Mouse (Mus musculus): ENCODE results near the gene Mob3b. TPM values are rescaled to one million over a fixed set of nuclear protein-coding genes. Genes with fewer than 3 reads are reported as not detected.

Gene Mob3b
- polyA plus RNA-seq, 1 experiment: 6.5 TPM

GRCm38 (mm10) chr4:35143472-35144102, 13.7 kb downstream of the Mob3b start:
- Histone ChIP-seq H3K9ac (ENCODE audit: low read depth, poor library complexity, severe bottlenecking) (no peak overlapping the region), H3K36me3 (ENCODE audit: control insufficient read depth, insufficient read depth, low read length, poor library complexity, severe bottlenecking) (no peaks in the 10 kb centered on the region), H3K4me3 (ENCODE audit: low read depth, low read length) (no peak overlapping the region), H3K27me3 (ENCODE audit: control insufficient read depth, insufficient read depth, low read length, poor library complexity, severe bottlenecking) (no peaks in the 10 kb centered on the region), H3K4me1 (ENCODE audit: control insufficient read depth, insufficient read depth, low read length) (no peaks in the 10 kb centered on the region), H3K27ac (ENCODE audit: insufficient read depth, low read length) (no peak overlapping the region), H3K9me3 (replicated peaks; ENCODE audit: control insufficient read depth, insufficient read depth, low read length, poor library complexity, severe bottlenecking) (no peaks in the 10 kb centered on the region)
- TF ChIP-seq POLR2A (IDR thresholded peaks at IDR 0.05; ENCODE audit: insufficient read depth, low read length): no peak
- TF ChIP-seq CTCF (IDR thresholded peaks at IDR 0.05; ENCODE audit: low read depth, low read length): no peak
- TF ChIP-seq EP300 (IDR thresholded peaks at IDR 0.05; ENCODE audit: insufficient read depth, low read depth, low read length): no peak

GRCm38 (mm10) chr4:35140317-35140716, 17.0 kb downstream of the Mob3b start:
- H3K4me3 ChIP-seq (ENCODE audit: low read depth, low read length): no peak overlapping the region
- TF ChIP-seq EP300 (IDR thresholded peaks at IDR 0.05; ENCODE audit: insufficient read depth, low read depth, low read length): no peak
- no peak for TF ChIP-seq CTCF (IDR thresholded peaks at IDR 0.05; ENCODE audit: low read depth, low read length)
- H3K27me3 ChIP-seq (ENCODE audit: control insufficient read depth, insufficient read depth, low read length, poor library complexity, severe bottlenecking): no peaks in the 10 kb centered on the region
- no peak overlapping the region for H3K27ac ChIP-seq (ENCODE audit: insufficient read depth, low read length)
- H3K4me1 ChIP-seq (ENCODE audit: control insufficient read depth, insufficient read depth, low read length): peaks cover 8% of the 10 kb centered on the region
- H3K9ac ChIP-seq (ENCODE audit: low read depth, poor library complexity, severe bottlenecking): no peak overlapping the region
- no peaks in the 10 kb centered on the region for H3K36me3 ChIP-seq (ENCODE audit: control insufficient read depth, insufficient read depth, low read length, poor library complexity, severe bottlenecking)
- no peaks in the 10 kb centered on the region for H3K9me3 ChIP-seq (replicated peaks; ENCODE audit: control insufficient read depth, insufficient read depth, low read length, poor library complexity, severe bottlenecking)

- H3K36me3 ChIP-seq (ENCODE audit: control insufficient read depth, insufficient read depth, low read length, poor library complexity, severe bottlenecking): no peaks in the 10 kb centered on the region
- H3K4me3 ChIP-seq (ENCODE audit: low read depth, low read length): peak overlapping the region; percentile 10
- no peaks in the 10 kb centered on the region for H3K9me3 ChIP-seq (replicated peaks; ENCODE audit: control insufficient read depth, insufficient read depth, low read length, poor library complexity, severe bottlenecking)
- no peak for TF ChIP-seq POLR2A (IDR thresholded peaks at IDR 0.05; ENCODE audit: insufficient read depth, low read length)
- peak; percentile 51; the same call in 1 of the 2 replicates for TF ChIP-seq EP300 (IDR thresholded peaks at IDR 0.05; ENCODE audit: insufficient read depth, low read depth, low read length)
- TF ChIP-seq CTCF (IDR thresholded peaks at IDR 0.05; ENCODE audit: low read depth, low read length): no peak
- no peaks in the 10 kb centered on the region for H3K27me3 ChIP-seq (ENCODE audit: control insufficient read depth, insufficient read depth, low read length, poor library complexity, severe bottlenecking)
- peak overlapping the region; percentile 8; the same call in 1 of the 2 replicates for H3K27ac ChIP-seq (ENCODE audit: insufficient read depth, low read length)
- no peak overlapping the region for H3K9ac ChIP-seq (ENCODE audit: low read depth, poor library complexity, severe bottlenecking)
- H3K4me1 ChIP-seq (ENCODE audit: control insufficient read depth, insufficient read depth, low read length): peaks cover 8% of the 10 kb centered on the region
Observed at GRCm38 (mm10) chr4:35138077-35138476, 19.2 kb downstream of the Mob3b start.

GRCm38 (mm10) chr4:35136996-35137395, 20.3 kb downstream of the Mob3b start:
- TF ChIP-seq POLR2A (IDR thresholded peaks at IDR 0.05; ENCODE audit: insufficient read depth, low read length) (no peak), EP300 (IDR thresholded peaks at IDR 0.05; ENCODE audit: insufficient read depth, low read depth, low read length) (no peak), CTCF (IDR thresholded peaks at IDR 0.05; ENCODE audit: low read depth, low read length) (no peak)

GRCm38 (mm10) chr4:35135806-35136205, 21.5 kb downstream of the Mob3b start:
- Histone ChIP-seq H3K4me3 (ENCODE audit: low read depth, low read length) (no peak overlapping the region), H3K4me1 (ENCODE audit: control insufficient read depth, insufficient read depth, low read length) (peaks cover 8% of the 10 kb centered on the region), H3K36me3 (ENCODE audit: control insufficient read depth, insufficient read depth, low read length, poor library complexity, severe bottlenecking) (no peaks in the 10 kb centered on the region), H3K27ac (ENCODE audit: insufficient read depth, low read length) (peak overlapping the region; percentile 72; the same call in 1 of the 2 replicates), H3K27me3 (ENCODE audit: control insufficient read depth, insufficient read depth, low read length, poor library complexity, severe bottlenecking) (no peaks in the 10 kb centered on the region), H3K9me3 (replicated peaks; ENCODE audit: control insufficient read depth, insufficient read depth, low read length, poor library complexity, severe bottlenecking) (no peaks in the 10 kb centered on the region), H3K9ac (ENCODE audit: low read depth, poor library complexity, severe bottlenecking) (no peak overlapping the region)
- TF ChIP-seq EP300 (IDR thresholded peaks at IDR 0.05; ENCODE audit: insufficient read depth, low read depth, low read length) (no peak), CTCF (IDR thresholded peaks at IDR 0.05; ENCODE audit: low read depth, low read length) (no peak), POLR2A (IDR thresholded peaks at IDR 0.05; ENCODE audit: insufficient read depth, low read length) (no peak)

More at GRCm38 (mm10) chr4:35136996-35137395, 20.3 kb downstream of the Mob3b start:
- Histone ChIP-seq H3K4me1 (ENCODE audit: control insufficient read depth, insufficient read depth, low read length) (peaks cover 8% of the 10 kb centered on the region), H3K9me3 (replicated peaks; ENCODE audit: control insufficient read depth, insufficient read depth, low read length, poor library complexity, severe bottlenecking) (no peaks in the 10 kb centered on the region), H3K36me3 (ENCODE audit: control insufficient read depth, insufficient read depth, low read length, poor library complexity, severe bottlenecking) (no peaks in the 10 kb centered on the region), H3K9ac (ENCODE audit: low read depth, poor library complexity, severe bottlenecking) (no peak overlapping the region), H3K27me3 (ENCODE audit: control insufficient read depth, insufficient read depth, low read length, poor library complexity, severe bottlenecking) (no peaks in the 10 kb centered on the region), H3K27ac (ENCODE audit: insufficient read depth, low read length) (no peak overlapping the region), H3K4me3 (ENCODE audit: low read depth, low read length) (no peak overlapping the region)

GRCm38 (mm10) chr4:35134846-35135611, 22.3 kb downstream of the Mob3b start:
- no peak overlapping the region for H3K9ac ChIP-seq (ENCODE audit: low read depth, poor library complexity, severe bottlenecking)
- H3K27ac ChIP-seq (ENCODE audit: insufficient read depth, low read length): no peak overlapping the region
- no peaks in the 10 kb centered on the region for H3K27me3 ChIP-seq (ENCODE audit: control insufficient read depth, insufficient read depth, low read length, poor library complexity, severe bottlenecking)
- no peaks in the 10 kb centered on the region for H3K36me3 ChIP-seq (ENCODE audit: control insufficient read depth, insufficient read depth, low read length, poor library complexity, severe bottlenecking)
- H3K4me1 ChIP-seq (ENCODE audit: control insufficient read depth, insufficient read depth, low read length): peaks cover 8% of the 10 kb centered on the region
- H3K4me3 ChIP-seq (ENCODE audit: low read depth, low read length): no peak overlapping the region
- TF ChIP-seq POLR2A (IDR thresholded peaks at IDR 0.05; ENCODE audit: insufficient read depth, low read length) (no peak), EP300 (IDR thresholded peaks at IDR 0.05; ENCODE audit: insufficient read depth, low read depth, low read length) (no peak), CTCF (IDR thresholded peaks at IDR 0.05; ENCODE audit: low read depth, low read length) (no peak)
- H3K9me3 ChIP-seq (replicated peaks; ENCODE audit: control insufficient read depth, insufficient read depth, low read length, poor library complexity, severe bottlenecking): no peaks in the 10 kb centered on the region

Measured in ES-Bruce4 (cell line).